Mouse (Mus musculus): ENCODE data around the gene Mrpl28.

DNA sequence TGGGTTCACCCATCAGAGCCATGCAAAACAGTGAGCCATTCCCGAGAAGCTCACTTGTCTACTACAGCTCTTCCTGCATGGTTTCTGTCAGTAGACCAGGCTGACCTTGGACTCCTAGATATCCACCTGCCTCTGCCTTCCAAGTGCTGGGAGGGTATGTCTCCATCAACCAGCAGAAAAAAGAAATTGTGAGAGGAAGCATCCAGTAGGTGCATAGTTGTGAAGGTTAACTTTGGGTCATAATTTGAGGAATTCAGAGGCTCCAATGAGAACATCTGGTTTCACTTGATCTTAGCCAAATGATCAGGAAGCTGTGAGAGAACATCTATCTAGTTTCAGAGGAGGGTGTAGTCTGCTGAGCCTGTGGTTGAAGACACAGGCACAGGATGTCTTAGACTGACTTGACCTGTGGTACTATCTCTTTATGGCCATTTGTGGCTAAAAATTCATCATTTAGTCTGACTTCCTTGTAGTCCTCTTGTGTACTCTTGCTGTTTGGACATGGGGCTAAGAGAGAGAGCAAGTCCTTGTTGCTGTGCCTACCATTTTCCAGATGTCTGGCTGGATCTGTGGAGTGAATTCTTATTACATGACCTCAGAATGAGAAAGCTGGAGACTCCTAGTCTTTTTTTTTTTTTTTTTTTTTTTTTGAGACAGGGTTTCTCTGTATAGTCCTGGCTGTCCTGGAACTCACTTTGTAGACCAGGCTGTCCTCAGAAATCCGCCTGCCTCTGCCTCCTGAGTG is 28.8 kb downstream of the Mrpl28 start:
- TF ChIP-seq CTCF (IDR thresholded peaks at IDR 0.05; ENCODE audit: low read depth, low read length) (no peak), POLR2A (IDR thresholded peaks at IDR 0.05; ENCODE audit: borderline replicate concordance, low read depth, low read length) (no peak)
